Mouse (Mus musculus): ENCODE data around the gene Grin2c.

The Grin2c gene

DNA sequence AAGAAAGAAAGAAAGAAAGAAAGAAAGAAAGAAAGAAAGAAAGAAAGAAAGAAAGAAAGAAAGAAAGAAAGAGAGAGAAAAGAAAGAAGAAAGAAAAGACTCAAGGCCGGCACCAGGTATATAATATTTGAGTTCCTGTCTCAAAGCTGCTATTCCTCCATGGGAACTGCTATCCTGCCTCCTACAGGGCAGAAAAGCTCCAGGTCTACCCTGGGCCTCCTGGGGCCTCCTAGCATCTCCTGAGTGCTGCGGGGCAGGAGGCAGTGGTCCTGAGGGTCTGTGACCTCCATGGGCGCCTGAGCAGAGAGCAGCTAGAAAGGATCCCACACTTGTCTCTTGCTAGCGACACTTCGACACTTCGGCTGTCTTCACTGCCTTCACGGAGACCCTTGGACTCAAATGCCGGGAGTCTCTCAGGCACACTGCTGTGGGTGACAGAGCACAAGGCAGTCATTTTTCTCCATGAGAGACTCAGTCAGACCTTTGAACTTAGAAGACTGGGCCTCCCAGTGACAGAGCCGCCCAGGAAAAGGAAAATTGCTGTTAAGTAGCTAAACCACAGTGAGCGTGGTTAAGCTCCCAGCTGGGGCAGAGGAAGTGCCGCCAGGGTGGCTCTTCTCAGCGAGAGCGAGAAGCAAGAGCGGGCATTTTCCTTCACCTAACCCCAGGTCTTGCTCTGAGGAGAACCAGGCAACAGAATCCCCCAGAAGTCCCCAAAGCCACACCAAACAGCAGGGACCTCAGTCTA lies 35.7 kb downstream of the Grin2c start:
- in situ Hi-C loops (cut with MboI): no loop called here

- in situ Hi-C loops (cut with MboI): no loop called here
Observed at GRCm38 (mm10) chr11:115229021-115229930, 37.8 kb downstream of the Grin2c start.

GRCm38 (mm10) chr11:115228430-115228829 lies 38.6 kb downstream of the Grin2c start:
- in situ Hi-C loops (cut with MboI): no loop called here

DNA sequence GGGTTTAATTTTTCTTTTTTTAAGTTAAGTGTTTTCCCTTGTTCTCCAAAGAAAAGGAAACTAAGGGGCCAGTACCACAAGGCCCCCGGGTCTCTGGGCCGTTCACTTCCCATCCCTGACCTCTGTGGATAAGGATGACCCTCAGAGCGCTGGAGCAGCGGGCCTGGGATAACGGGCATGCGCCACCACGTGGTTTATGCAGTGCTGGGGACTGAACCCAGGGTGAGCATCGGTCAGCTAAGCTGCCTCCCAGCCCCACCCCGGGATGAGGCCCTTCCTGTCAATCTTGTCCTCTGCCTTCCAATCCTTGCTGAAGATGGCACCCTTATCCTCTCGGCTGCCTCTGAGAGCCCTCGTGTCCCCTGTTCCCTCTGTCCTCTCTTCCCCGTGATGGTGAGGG lies 39.4 kb downstream of the Grin2c start:
- in situ Hi-C loops (cut with MboI): no loop called here

DNA sequence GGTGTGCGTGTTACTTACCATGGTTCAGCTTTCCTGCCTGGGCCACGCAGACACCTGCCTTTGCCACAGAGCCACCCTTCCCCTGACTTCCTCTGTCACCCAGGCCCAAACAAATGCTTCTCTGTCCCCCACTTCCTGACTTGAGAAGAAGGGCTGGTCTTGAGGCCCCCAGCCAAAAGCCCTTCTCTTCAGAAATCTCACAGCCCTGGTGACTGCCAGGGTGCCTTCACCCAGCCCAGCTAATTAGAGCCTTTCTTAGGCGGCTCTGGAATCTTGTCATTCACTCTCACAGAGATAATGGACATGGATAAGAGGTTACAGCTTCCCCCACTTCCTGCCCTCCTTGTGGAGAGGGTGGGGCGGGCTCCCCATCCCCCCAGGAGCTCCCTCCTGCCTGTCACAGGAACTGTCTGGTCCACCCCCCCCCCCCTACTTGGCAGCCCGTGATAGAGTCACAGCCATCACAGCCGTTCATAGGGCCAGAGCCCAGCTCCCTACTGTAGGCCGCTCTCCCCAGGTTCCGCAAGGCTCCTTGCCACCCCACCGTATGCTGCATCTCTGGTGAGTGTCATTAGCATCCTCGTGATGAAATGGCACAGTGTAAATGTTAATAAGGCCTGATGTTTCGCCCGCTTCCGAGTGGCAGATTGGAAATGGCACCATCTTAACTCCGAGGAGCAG lies 40.1 kb downstream of the Grin2c start:
- in situ Hi-C loops (cut with MboI): no loop called here

DNA sequence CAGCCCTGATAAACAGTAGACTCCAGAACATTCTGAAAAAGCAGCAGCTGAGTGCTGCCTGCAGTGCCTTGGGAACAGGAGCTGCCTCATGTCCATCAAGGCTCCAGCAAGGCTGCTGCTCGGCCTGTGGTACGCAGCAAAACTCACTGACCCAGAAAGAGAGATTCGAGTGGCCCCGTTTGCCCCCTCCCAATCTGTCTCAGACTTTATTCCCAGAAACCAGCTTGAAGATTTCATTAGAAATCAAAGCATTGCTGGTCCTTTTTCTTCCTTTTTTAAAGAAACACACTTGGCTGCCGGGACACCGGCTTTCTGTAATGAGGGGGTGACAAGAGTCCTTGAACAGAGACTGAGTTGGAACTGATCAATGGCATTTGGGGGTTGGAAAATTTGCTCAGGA lies 41.7 kb downstream of the Grin2c start:
- in situ Hi-C loops (cut with MboI): no loop called here

- in situ Hi-C loops (cut with MboI): no loop called here
Observed at GRCm38 (mm10) chr11:115224889-115225288, 42.2 kb downstream of the Grin2c start.

- in situ Hi-C loops (cut with MboI): no loop called here
Observed at GRCm38 (mm10) chr11:115223877-115224276, 43.2 kb downstream of the Grin2c start.

GRCm38 (mm10) chr11:115223451-115223850 lies 43.6 kb downstream of the Grin2c start:
- in situ Hi-C loops (cut with MboI): no loop called here

DNA sequence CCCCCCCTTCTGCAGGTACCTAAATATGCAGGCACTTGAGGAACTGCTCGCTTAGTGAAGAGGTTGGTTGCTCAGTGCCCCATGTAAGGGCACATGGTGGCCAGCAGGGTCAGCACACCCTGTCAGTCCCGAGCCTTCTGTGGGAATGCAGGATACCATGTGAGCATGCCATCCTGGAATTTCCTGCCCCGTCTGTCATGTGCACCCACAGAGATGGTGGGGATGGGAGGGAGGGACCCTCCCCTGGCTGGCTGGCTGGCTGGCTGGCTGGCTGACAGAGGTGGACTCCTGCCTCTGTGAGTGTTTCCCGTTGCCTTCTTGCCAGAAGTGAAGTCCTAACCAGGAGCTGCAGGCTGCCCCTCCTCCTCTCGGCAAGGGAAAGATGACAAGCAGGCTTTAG lies 44.5 kb downstream of the Grin2c start:
- in situ Hi-C loops (cut with MboI): no loop called here

DNA sequence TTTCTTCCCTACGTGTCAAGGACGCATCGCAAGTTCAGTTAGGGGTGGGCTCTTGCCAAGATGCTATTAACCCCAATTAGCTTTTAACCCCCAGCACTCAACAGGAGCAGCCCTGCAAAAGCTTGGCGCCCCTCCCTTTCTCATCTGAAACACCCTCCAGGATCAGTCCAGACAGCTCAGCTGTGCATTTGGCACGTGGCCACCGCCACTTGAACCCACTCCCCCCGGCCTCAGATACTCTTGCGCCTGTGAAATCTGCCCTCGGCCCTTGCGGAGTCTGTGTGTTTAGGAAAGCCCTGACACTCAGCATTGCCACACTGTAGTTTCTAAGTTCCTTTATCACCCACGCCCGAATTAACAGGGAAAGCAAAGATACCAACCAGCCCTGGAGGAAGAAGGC lies 45.0 kb downstream of the Grin2c start:
- in situ Hi-C loops (cut with MboI): no loop called here

GRCm38 (mm10) chr11:115219685-115220084 lies 47.4 kb downstream of the Grin2c start:
- in situ Hi-C loops (cut with MboI): no loop called here

DNA sequence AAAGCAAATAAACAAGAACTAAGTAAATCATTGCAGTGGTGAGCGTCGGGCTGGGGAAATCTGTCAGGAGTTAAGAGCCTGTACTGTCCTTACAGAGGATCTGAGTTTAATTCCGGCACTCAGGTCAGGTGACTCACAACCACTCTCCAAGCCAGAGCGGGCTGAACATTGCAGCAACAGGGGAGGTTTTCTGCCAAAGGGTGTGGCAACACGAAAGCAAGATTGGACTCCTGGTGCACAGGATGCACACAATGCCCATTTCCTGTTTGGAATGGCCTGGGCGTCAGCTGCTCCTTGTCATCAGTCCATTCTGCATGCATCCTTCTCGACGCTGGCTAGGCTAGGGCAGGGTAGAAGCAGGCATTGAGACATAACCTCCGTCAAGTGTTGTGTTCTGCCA lies 47.8 kb downstream of the Grin2c start:
- in situ Hi-C loops (cut with MboI): no loop called here

DNA sequence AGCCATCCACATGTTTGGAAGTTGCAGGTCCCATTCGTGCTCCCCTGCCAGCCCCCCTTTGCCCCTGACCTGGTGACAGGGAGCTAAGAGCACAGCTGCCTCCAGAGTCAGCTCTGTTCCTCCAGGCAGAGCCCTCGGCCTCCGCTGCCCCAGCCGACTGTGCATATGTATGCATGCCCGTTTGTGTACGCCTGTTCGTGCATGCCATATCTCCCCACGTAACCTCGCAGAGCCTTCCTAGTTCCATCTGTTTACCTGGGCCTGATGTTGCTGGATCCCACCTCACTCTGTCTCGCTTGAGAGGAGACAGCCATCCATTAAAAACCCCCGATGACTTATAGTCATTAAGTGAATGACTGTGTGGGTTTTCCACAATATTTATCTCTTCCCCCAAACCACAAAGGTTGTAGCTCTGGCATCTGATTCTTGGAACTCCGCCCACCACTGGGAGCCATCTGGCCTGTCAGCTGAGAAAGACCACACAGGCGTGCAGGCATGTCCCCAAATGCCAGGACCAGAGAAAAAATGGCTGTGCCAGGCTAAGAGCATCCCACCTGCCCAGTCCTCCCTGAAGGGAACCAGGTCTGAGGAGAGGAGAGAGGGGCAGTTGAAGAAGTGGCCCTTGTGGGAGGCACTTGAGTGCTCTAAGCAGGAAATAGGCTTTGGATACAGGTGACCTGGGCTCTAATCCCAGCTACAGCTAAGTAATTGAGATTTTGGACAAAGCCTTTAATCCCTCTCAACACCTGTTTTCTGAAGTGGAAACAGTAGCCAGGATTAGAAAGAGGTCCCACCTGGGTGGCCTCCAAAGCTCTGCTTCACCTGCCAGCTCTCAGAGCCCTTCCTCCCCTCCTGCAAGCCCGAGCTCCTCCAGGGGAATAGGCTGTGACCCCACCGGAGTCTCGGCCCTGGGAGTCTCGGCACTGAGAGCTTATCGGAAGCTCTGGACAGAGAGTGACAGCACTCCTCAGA lies 49.3 kb downstream of the Grin2c start:
- in situ Hi-C loops (cut with MboI): no loop called here

DNA sequence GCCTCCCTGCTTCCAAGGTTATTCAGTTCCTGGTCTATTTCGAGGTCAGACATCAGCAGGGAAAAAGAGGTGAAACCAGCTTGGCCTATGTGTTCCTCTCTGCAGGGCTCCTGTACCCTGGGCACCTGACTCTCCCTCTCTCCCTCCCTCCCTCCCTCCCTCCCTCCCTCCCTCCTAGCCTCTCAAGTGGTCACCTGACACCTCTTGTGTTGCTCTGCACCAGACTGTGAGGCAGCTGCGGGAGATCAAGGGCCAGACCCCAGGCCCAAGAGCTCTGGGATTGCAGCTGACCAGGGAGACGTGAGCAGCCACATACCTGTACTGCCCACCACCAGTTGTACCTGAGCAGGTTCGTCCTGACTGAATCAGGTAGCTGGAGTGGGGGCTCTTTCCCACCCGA lies 51.9 kb downstream of the Grin2c start:
- in situ Hi-C loops (cut with MboI): no loop called here

DNA sequence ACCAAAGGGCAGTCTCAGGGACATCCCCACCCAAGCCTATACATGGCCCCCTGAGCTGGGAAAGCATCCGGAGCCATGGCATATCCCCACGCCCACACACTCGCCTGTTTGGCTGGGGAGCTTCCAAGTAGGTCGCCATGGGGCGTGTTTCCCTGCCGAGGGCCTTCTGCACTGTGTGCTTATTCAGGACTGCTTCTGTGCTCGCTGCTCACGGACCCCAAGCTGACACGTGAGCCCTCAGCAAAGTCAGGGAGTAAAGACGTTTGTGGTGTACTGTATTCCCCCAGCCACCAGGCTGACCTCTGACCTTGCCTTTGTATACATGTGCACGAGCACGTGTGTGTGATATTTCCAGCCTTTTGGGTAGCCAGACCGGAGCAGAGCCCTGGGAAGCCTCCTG lies 54.9 kb downstream of the Grin2c start:
- in situ Hi-C loops (cut with MboI): no loop called here

- in situ Hi-C loops (cut with MboI): no loop called here
Observed at GRCm38 (mm10) chr11:115209958-115210357, 57.1 kb downstream of the Grin2c start.

GRCm38 (mm10) chr11:115208776-115209732 lies 58.0 kb downstream of the Grin2c start:
- in situ Hi-C loops (cut with MboI): no loop called here

DNA sequence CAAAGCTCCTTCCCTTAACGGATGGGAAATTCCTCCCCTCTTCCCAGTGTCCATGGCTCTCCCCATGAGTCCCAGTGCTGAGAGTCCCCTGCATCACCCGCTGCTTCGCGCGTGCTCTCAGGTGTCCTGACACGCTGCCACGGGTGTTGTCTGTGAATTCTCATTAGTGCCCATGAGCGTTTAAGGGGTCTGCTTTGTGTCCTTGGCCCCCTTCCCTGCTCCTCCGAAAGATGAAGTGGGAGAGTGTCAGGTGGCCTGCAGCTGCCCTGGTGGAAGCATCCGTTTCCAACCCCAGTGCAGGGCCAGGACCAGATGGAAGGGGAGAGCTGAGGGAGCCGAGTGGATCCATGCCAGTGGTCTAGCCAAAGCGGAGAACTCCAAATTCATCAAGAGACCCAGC lies 58.9 kb downstream of the Grin2c start:
- in situ Hi-C loops (cut with MboI): no loop called here

GRCm38 (mm10) chr11:115202756-115203155 lies 64.3 kb downstream of the Grin2c start:
- in situ Hi-C loops (cut with MboI): no loop called here
